Mouse (Mus musculus): ENCODE measurements around the gene Dynlrb1. TPM values are rescaled to one million over a fixed set of nuclear protein-coding genes. Genes with fewer than 3 reads are reported as not detected.

Dynlrb1 gene
- total and polyA plus RNA-seq, 3 experiments: 193 to 329 TPM; not detected in 1

DNA sequence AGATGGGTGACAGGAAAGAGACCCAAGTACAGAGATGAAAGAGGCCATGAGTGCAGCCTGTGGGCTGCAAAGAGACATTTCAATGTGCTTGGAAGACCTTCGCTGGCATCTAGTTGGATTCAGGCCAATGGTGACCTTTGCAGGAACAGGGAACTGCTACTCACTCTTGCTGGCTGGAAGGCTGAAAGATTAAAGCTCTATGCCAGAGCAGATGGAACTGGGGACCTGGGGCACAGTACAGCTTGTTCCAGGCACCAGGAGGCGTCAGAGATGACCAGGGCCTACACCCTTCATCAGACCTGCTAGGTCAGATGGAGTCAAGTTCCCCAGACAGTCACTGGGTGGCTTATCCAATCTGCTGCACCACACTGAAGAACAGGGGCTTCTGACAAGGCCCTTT lies 57.0 kb downstream of the Dynlrb1 start:
- Histone ChIP-seq H3K36me3 (ENCODE audit: control insufficient read depth in 1 of 2, insufficient read depth in 2 of 2, low read length in 2 of 2) (peaks cover 0 to 4% of the 10 kb centered on the region in 2 experiments; a peak in 2 of 4 replicates), H3K9ac (ENCODE audit: control insufficient read depth, low read depth, low read length, poor library complexity, severe bottlenecking) (no peak overlapping the region), H3K4me1 (ENCODE audit: control insufficient read depth in 1 of 2, insufficient read depth in 2 of 2, low read length in 2 of 2) (no peaks in the 10 kb centered on the region), H3K27ac (ENCODE audit: control insufficient read depth, low read depth, low read length) (no peak overlapping the region), H3K4me3 (ENCODE audit: control insufficient read depth in 1 of 2, insufficient read depth in 1 of 2, low read depth in 2 of 2, low read length in 2 of 2) (no peak overlapping the region), H3K79me2 (ENCODE audit: control insufficient read depth, insufficient read depth, low read length, poor library complexity) (no peaks in the 10 kb centered on the region), H3K27me3 (ENCODE audit: control insufficient read depth in 1 of 2, insufficient read depth in 2 of 2, low read length in 2 of 2) (no peaks in the 10 kb centered on the region), H3K9me3 (replicated peaks; ENCODE audit: insufficient read depth, low read length) (no peaks in the 10 kb centered on the region)
- no peak for DNase-seq (ENCODE audit: low read depth, low spot score)
- TF ChIP-seq USF1 (IDR thresholded peaks at IDR 0.05; ENCODE audit: low read depth, low read length) (no peak), ZNF384 (IDR thresholded peaks at IDR 0.05; ENCODE audit: low read depth, low read length) (no peak), ETS1 (IDR thresholded peaks at IDR 0.05; ENCODE audit: low read depth, low read length) (no peak), MAZ (IDR thresholded peaks at IDR 0.05; ENCODE audit: low read depth, low read length) (no peak), POLR2AphosphoS5 (IDR thresholded peaks at IDR 0.05; ENCODE audit: borderline replicate concordance, low read depth, low read length) (no peak), SMC3 (IDR thresholded peaks at IDR 0.05; ENCODE audit: low read depth, low read length) (no peak), NELFE (IDR thresholded peaks at IDR 0.05; ENCODE audit: low read depth, low read length) (no peak), POLR2A (IDR thresholded peaks at IDR 0.05; ENCODE audit: control insufficient read depth in 1 of 2, insufficient read depth in 1 of 2, low read depth in 1 of 2, low read length in 2 of 2, poor library complexity in 1 of 2) (no peak)

DNA sequence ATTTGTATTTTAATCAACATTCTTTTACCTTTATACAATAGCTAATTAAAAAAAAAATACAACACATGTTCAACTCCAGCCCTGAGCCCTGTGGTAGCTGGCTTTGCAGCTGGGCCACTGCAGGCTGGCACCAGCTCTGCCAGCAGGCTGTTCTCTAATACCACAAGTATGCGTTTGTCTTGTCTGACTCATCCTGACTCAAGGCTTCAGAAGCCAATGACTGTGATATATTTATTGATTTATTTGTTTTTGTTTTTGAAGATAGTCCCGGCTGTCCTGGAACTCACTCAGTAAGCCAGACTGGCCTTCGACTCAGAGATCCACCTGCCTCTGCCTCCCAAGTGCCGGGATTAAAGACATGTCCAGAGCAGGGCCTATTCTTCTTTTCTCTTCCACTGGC lies 57.6 kb downstream of the Dynlrb1 start:
- Histone ChIP-seq H3K36me3 (ENCODE audit: control insufficient read depth in 1 of 2, insufficient read depth in 2 of 2, low read length in 2 of 2) (peaks cover 0 to 7% of the 10 kb centered on the region in 2 experiments; a peak in 2 of 4 replicates), H3K4me1 (ENCODE audit: control insufficient read depth in 1 of 2, insufficient read depth in 2 of 2, low read length in 2 of 2) (no peaks in the 10 kb centered on the region), H3K79me2 (ENCODE audit: control insufficient read depth, insufficient read depth, low read length, poor library complexity) (no peaks in the 10 kb centered on the region), H3K4me3 (ENCODE audit: control insufficient read depth in 1 of 2, insufficient read depth in 1 of 2, low read depth in 2 of 2, low read length in 2 of 2) (no peak overlapping the region), H3K27ac (ENCODE audit: control insufficient read depth, low read depth, low read length) (no peak overlapping the region), H3K27me3 (ENCODE audit: control insufficient read depth in 1 of 2, insufficient read depth in 2 of 2, low read length in 2 of 2) (no peaks in the 10 kb centered on the region), H3K9ac (ENCODE audit: control insufficient read depth, low read depth, low read length, poor library complexity, severe bottlenecking) (no peak overlapping the region), H3K9me3 (replicated peaks; ENCODE audit: insufficient read depth, low read length) (no peaks in the 10 kb centered on the region)
- DNase-seq (ENCODE audit: low read depth, low spot score): no peak
- TF ChIP-seq NRF1 (IDR thresholded peaks at IDR 0.05; ENCODE audit: insufficient read depth, low read depth, low read length, poor library complexity, severe bottlenecking): no peak
- no peak for TF ChIP-seq ELF1 (IDR thresholded peaks at IDR 0.05; ENCODE audit: low read depth, low read length)
- no peak for TF ChIP-seq BHLHE40 (IDR thresholded peaks at IDR 0.05; ENCODE audit: borderline replicate concordance, low read depth, low read length)
- no peak for TF ChIP-seq MAZ (IDR thresholded peaks at IDR 0.05; ENCODE audit: low read depth, low read length)
- TF ChIP-seq POLR2AphosphoS2 (IDR thresholded peaks at IDR 0.05; ENCODE audit: low read length): no peak
- TF ChIP-seq JUND (IDR thresholded peaks at IDR 0.05; ENCODE audit: low read depth, low read length): no peak
- TF ChIP-seq RAD21 (IDR thresholded peaks at IDR 0.05; ENCODE audit: low read depth, low read length): no peak
- no peak for TF ChIP-seq CHD1 (IDR thresholded peaks at IDR 0.05; ENCODE audit: low read depth, low read length)
- TF ChIP-seq CHD2 (IDR thresholded peaks at IDR 0.05; ENCODE audit: low read length): no peak
- no peak for TF ChIP-seq MYC (IDR thresholded peaks at IDR 0.05; ENCODE audit: low read depth, low read length)
- TF ChIP-seq MAFK (IDR thresholded peaks at IDR 0.05; ENCODE audit: borderline replicate concordance, low read depth, low read length): no peak
- no peak for TF ChIP-seq POLR2A (IDR thresholded peaks at IDR 0.05; ENCODE audit: control insufficient read depth in 1 of 2, insufficient read depth in 1 of 2, low read depth in 1 of 2, low read length in 2 of 2, poor library complexity in 1 of 2)
